Mouse (Mus musculus): ENCODE results near the gene Eif6.
A peak's percentile ranks its signal among the peaks of the same experiment; 100 is the strongest.

DNA sequence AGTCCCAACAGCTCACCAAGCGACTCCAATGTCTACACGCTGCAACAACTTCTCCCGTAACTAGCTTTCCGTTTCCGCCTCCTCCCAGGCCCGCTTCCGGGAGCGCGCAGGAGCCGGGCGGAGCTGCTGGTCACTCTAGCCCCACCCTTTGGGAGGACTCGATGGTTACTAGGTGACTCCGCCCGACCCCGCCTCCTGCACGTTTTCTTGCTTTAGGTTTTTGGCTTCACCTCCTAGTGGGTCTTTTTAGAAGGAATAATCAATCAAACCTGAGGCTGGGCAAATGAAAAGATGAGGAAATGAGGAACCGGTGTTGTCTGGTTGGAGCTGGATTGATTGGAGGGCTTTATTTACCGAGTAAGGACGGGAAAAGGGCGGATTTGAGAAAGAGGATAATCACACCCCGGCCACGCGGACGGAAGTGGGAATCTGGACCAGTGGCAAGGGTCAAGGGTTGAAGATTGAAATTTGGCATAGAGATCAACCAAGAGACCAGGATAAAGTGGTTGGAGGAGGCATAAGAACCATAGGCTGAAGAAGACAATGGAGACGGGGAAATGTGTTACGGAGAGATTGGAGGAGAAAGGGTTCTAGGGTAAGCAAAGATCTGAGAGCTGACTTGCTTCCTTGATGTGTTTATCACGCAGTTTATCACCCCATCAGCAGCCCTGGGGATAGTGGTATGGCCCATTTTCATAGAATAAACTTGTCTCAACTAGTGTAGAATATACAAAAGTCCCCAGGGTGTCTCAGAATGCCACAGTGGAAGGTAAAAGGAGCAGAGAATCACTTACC, at the start of gene Eif6:
- no peak for TF ChIP-seq CTCF (IDR thresholded peaks at IDR 0.05; ENCODE audit: control insufficient read depth, insufficient read depth, insufficient replicate concordance, low read depth, low read length)
- peak; percentile 81 for TF ChIP-seq POLR2A (IDR thresholded peaks at IDR 0.05; ENCODE audit: control insufficient read depth, low read depth, low read length)

All from testis, adult 2 months (tissue).